Mouse (Mus musculus) olfactory bulb, adult 2 months (tissue): Measurements from ENCODE around the gene Anks1b. TPM values are rescaled to one million over a fixed set of nuclear protein-coding genes. Genes with fewer than 3 reads are reported as not detected.

ENCODE experiments used
- H3K27ac ChIP-seq: fragments of 200-500 bp; 2 replicates; pipeline ENCODE4 v1.5.1; 2012; ENCODE audit warnings: low read depth, low read length; ENCODE audit not compliant: insufficient read depth
- H3K4me1 ChIP-seq: fragments of 200-500 bp; 2 replicates; pipeline ENCODE4 v1.6.1; 2012; ENCODE audit warnings: low read length; ENCODE audit not compliant: control insufficient read depth, insufficient read depth
- H3K4me3 ChIP-seq: fragments of 200-500 bp; 2 replicates; pipeline ENCODE4 v1.5.1; 2012; ENCODE audit warnings: mild to moderate bottlenecking, low read depth, low read length, moderate library complexity; ENCODE audit not compliant: insufficient read depth
- CTCF ChIP-seq: fragments of 200-500 bp; IDR thresholded peaks from 2 replicates; pipeline ENCODE4 v1.5.1; 2012; ENCODE audit warnings: low read depth, mild to moderate bottlenecking, low read length, moderate library complexity; ENCODE audit not compliant: insufficient read depth
- POLR2A ChIP-seq: fragments of 200-500 bp; IDR thresholded peaks from 2 replicates; pipeline ENCODE4 v1.6.1; 2012; ENCODE audit warnings: mild to moderate bottlenecking, low read depth, low read length, moderate library complexity; ENCODE audit not compliant: insufficient read depth
- WGBS: fragments of 180-500 bp; shearing (Covaris S2); methylation state at CpG from one replicate; pipeline ENCODE4 v1.1.7; 2018; 5-methylcytosine and 5-hydroxymethylcytosine counted together
- polyA plus RNA-seq: library from polyadenylated mRNA; stranded (reverse); fragments of >200 nt; gene quantifications from 2 replicates; pipeline ENCODE4 v1.2.4, GENCODE M21; 2012; ENCODE audit warnings: low replicate concordance; ENCODE audit not compliant: missing spikeins, insufficient read depth, insufficient read length

Anks1b gene
- polyA plus RNA-seq, 1 experiment: not detected

DNA sequence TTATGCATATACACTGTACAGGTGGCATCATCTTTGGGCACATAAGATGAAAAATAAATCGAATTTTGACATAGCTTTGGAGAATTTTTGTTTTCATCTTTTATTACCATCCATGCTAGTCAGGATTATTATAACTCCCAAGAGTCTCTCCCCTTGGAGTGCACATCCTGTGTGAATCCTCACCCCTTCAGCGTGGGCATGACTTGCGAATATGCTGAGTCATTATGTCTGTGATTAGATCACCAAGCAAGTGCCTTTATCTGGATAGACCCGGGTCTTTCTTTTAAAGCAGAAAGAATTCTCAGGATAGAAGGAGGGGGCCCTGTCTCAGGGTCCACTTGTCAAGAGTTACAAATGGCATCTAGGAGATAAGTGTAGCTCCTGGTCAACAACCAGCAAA lies 48.7 kb downstream of the Anks1b start:
- no peak for TF ChIP-seq POLR2A
- no peak for TF ChIP-seq CTCF
- no peak overlapping the region for H3K4me3 ChIP-seq
- 82% methylated on average over 4 of the region's 4 CpGs for WGBS
- no peaks in the 10 kb centered on the region for H3K4me1 ChIP-seq
- no peak overlapping the region for H3K27ac ChIP-seq

GRCm38 (mm10) chr10:89942180-89942579 lies 68.9 kb downstream of the Anks1b start:
- no peak for TF ChIP-seq CTCF
- no peak for TF ChIP-seq POLR2A
- no peak overlapping the region for H3K27ac ChIP-seq
- no peaks in the 10 kb centered on the region for H3K4me1 ChIP-seq
- 78% methylated on average over 4 of the region's 4 CpGs for WGBS
- H3K4me3 ChIP-seq: no peak overlapping the region

GRCm38 (mm10) chr10:89946636-89947349 lies 73.5 kb downstream of the Anks1b start:
- Histone ChIP-seq H3K27ac (no peak overlapping the region), H3K4me1 (no peaks in the 10 kb centered on the region), H3K4me3 (no peak overlapping the region)
- no peak for TF ChIP-seq POLR2A
- 94% methylated on average over 1 of the region's 1 CpGs for WGBS

DNA sequence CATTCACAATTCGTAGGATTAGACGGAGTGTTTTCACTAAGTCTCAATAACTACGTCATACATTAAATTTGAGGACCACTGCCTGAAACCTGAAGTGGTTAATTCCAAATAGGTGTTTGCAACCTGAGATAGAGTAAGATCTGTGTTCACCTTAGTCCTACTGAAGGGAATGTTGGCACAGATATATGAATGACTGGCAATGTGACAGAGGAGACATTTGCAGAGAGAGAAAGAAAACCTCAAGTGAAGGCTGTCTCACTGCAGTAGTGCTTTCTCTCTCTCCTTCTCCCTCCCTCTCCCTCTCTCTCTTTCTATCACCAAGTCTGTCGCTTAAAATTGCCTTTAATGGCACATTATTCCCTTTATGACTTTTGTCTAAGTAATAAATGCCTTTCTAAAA lies 101.1 kb downstream of the Anks1b start:
- no peaks in the 10 kb centered on the region for H3K4me1 ChIP-seq
- no peak overlapping the region for H3K4me3 ChIP-seq
- WGBS: 83% methylated on average over 4 of the region's 4 CpGs
- no peak overlapping the region for H3K27ac ChIP-seq
- no peak for TF ChIP-seq CTCF
- TF ChIP-seq POLR2A: no peak

- no peak for TF ChIP-seq POLR2A
- TF ChIP-seq CTCF: no peak
- H3K4me3 ChIP-seq: no peak overlapping the region
- 76% methylated on average over 3 of the region's 3 CpGs for WGBS
- no peaks in the 10 kb centered on the region for H3K4me1 ChIP-seq
- H3K27ac ChIP-seq: no peak overlapping the region
These were observed 102.1 kb downstream of the Anks1b start for GRCm38 (mm10) chr10:89975431-89975841.

- no peaks in the 10 kb centered on the region for H3K4me1 ChIP-seq
- WGBS: 86% methylated on average over 3 of the region's 3 CpGs
- TF ChIP-seq CTCF (no peak), POLR2A (no peak)
- H3K27ac ChIP-seq: no peak overlapping the region
- H3K4me3 ChIP-seq: no peak overlapping the region
These were observed 103.3 kb downstream of the Anks1b start for GRCm38 (mm10) chr10:89976577-89976976.

- WGBS: 94% methylated on average over 5 of the region's 5 CpGs
- H3K4me1 ChIP-seq: no peaks in the 10 kb centered on the region
- no peak overlapping the region for H3K27ac ChIP-seq
- H3K4me3 ChIP-seq: no peak overlapping the region
- TF ChIP-seq CTCF (no peak), POLR2A (no peak)
These were observed 120.9 kb downstream of the Anks1b start for GRCm38 (mm10) chr10:89994171-89994570.

DNA sequence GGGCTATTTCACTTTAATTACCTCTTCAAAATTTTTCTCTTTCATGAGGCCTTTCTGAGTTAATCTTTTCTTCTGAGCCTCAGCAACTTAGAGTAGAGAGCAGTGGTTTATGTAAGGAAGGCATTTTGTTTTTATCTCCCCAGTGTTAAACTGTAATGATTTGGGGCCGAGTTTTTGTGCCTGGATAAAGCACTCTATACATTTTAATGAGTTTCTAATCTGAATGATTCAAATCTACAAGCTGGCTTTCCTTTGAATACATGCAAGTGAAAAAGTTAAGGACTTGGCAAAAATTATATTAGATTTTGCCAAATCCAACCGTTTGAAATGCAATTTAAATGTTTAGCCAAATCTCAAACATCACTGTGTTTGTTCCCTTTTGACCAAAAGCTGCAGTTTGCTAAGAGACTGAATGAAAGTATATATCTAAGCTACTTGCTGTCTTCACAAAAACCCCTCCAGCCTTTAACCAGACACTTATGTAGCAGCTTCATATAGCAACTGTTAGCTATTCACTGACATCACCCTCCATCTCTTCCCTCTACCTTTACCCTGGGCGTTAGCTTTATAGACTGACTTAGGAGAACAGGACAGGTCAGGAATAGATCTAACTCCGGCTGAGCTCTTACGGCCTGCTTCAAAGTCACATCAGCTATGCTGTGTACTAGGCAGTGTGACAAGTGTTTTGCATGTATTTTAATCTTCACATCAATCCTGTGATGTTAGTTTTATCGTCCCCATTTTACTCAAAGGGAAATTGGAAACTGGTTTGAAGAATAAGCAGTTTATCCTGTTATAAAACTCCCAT lies 122.5 kb downstream of the Anks1b start:
- Histone ChIP-seq H3K27ac (no peak overlapping the region), H3K4me1 (no peaks in the 10 kb centered on the region), H3K4me3 (no peak overlapping the region)
- TF ChIP-seq POLR2A: no peak
- 53% methylated on average over 6 of the region's 6 CpGs for WGBS

- 70% methylated on average over 3 of the region's 3 CpGs for WGBS
- no peak overlapping the region for H3K27ac ChIP-seq
- no peak overlapping the region for H3K4me3 ChIP-seq
- H3K4me1 ChIP-seq: no peaks in the 10 kb centered on the region
- TF ChIP-seq CTCF: no peak
- no peak for TF ChIP-seq POLR2A
These were observed 130.8 kb downstream of the Anks1b start for GRCm38 (mm10) chr10:90003980-90004729.
